Mouse (Mus musculus): ENCODE data around the gene Bpifa2. TPM values are rescaled to one million over a fixed set of nuclear protein-coding genes. Genes with fewer than 3 reads are reported as not detected.
"Not testable (repeated sequence)": the region's sequence is repeated elsewhere in the genome, so short reads cannot be mapped to it uniquely, and the experiment has no call there.

Gene Bpifa2
- polyA plus RNA-seq, 1 experiment from 2014 or later: not detected

GRCm38 (mm10) chr2:154017990-154018389, 9.9 kb downstream of the Bpifa2 start:
- Histone ChIP-seq H3K27ac (no peak overlapping the region), H3K4me3 (no peak overlapping the region), H3K4me2 (replicated peaks) (no peak overlapping the region), H3K4me1 (no peaks in the 10 kb centered on the region), H3K9me3 (no peaks in the 10 kb centered on the region), H3K36me3 (no peaks in the 10 kb centered on the region), H3K27me3 (no peaks in the 10 kb centered on the region), H3K9ac (no peak overlapping the region)
- no peak for ATAC-seq (ENCODE audit: low FRiP score, low read depth)
- WGBS: 86% methylated on average over 1 of the region's 1 CpGs

- not testable (repeated sequence) for H3K4me1 ChIP-seq; H3K4me3 ChIP-seq; H3K27me3 ChIP-seq; H3K27ac ChIP-seq; H3K4me2 ChIP-seq (replicated peaks); ATAC-seq (ENCODE audit: low FRiP score, low read depth); H3K9ac ChIP-seq; H3K9me3 ChIP-seq; H3K36me3 ChIP-seq
- 84% methylated on average over 4 of the region's 4 CpGs for WGBS
These were observed 16.6 kb downstream of the Bpifa2 start for GRCm38 (mm10) chr2:154024676-154025075.

GRCm38 (mm10) chr2:154038932-154039331, 30.9 kb downstream of the Bpifa2 start:
- Histone ChIP-seq H3K9me3 (no peaks in the 10 kb centered on the region), H3K27me3 (no peaks in the 10 kb centered on the region), H3K9ac (no peak overlapping the region), H3K4me2 (replicated peaks) (no peak overlapping the region), H3K27ac (no peak overlapping the region), H3K4me1 (no peaks in the 10 kb centered on the region), H3K36me3 (no peaks in the 10 kb centered on the region), H3K4me3 (no peak overlapping the region)
- no peak for ATAC-seq (ENCODE audit: low FRiP score, low read depth)
- WGBS: 53% methylated on average over 2 of the region's 2 CpGs

- Histone ChIP-seq H3K27me3 (no peaks in the 10 kb centered on the region), H3K36me3 (no peaks in the 10 kb centered on the region), H3K27ac (no peak overlapping the region), H3K4me2 (replicated peaks) (no peak overlapping the region), H3K4me3 (no peak overlapping the region), H3K9ac (no peak overlapping the region), H3K9me3 (no peaks in the 10 kb centered on the region), H3K4me1 (no peaks in the 10 kb centered on the region)
- 84% methylated on average over 3 of the region's 3 CpGs for WGBS
- ATAC-seq (ENCODE audit: low FRiP score, low read depth): no peak
These were observed 36.7 kb downstream of the Bpifa2 start for GRCm38 (mm10) chr2:154044743-154045142.

GRCm38 (mm10) chr2:154058690-154059089, 50.6 kb downstream of the Bpifa2 start:
- no peaks in the 10 kb centered on the region for H3K9me3 ChIP-seq
- no peaks in the 10 kb centered on the region for H3K4me1 ChIP-seq
- 61% methylated on average over 2 of the region's 2 CpGs for WGBS
- no peak overlapping the region for H3K4me2 ChIP-seq (replicated peaks)
- no peak overlapping the region for H3K27ac ChIP-seq
- no peaks in the 10 kb centered on the region for H3K27me3 ChIP-seq
- H3K4me3 ChIP-seq: no peak overlapping the region
- H3K36me3 ChIP-seq: no peaks in the 10 kb centered on the region
- ATAC-seq (ENCODE audit: low FRiP score, low read depth): no peak
- no peak overlapping the region for H3K9ac ChIP-seq

Other genes with a start within 250 kb of the Bpifa2 start
- gene Efcab8, start 228.3 kb upstream of the Bpifa2 start, polyA plus RNA-seq (2015; fragmentation: Nextera tagmentation; extraction: Ambion mirVana): 0.09 and 0.15 TPM in 2 replicates
- gene Sun5, start 137.2 kb upstream of the Bpifa2 start, polyA plus RNA-seq (2015; fragmentation: Nextera tagmentation; extraction: Ambion mirVana): not detected in 2 replicates
- gene Bpifb2, start 133.2 kb upstream of the Bpifa2 start, polyA plus RNA-seq (2015; fragmentation: Nextera tagmentation; extraction: Ambion mirVana): not detected in 2 replicates
- gene Bpifb6, start 107.9 kb upstream of the Bpifa2 start, polyA plus RNA-seq (2015; fragmentation: Nextera tagmentation; extraction: Ambion mirVana): not detected in 2 replicates
- gene Bpifb3, start 90.0 kb upstream of the Bpifa2 start, polyA plus RNA-seq (2015; fragmentation: Nextera tagmentation; extraction: Ambion mirVana): not detected in 2 replicates
- not detected in 2 replicates for gene Bpifb4, start 70.1 kb upstream of the Bpifa2 start, polyA plus RNA-seq (2015; fragmentation: Nextera tagmentation; extraction: Ambion mirVana)
- not detected in 2 replicates for gene Bpifa6, start 33.3 kb upstream of the Bpifa2 start, polyA plus RNA-seq (2015; fragmentation: Nextera tagmentation; extraction: Ambion mirVana)
- not detected in 2 replicates for gene Bpifa3, start 122.1 kb downstream of the Bpifa2 start, polyA plus RNA-seq (2015; fragmentation: Nextera tagmentation; extraction: Ambion mirVana)
- gene Bpifa1, start 134.6 kb downstream of the Bpifa2 start, polyA plus RNA-seq (2015; fragmentation: Nextera tagmentation; extraction: Ambion mirVana): not detected in 2 replicates
- gene Bpifa5, start 154.3 kb downstream of the Bpifa2 start, polyA plus RNA-seq (2015; fragmentation: Nextera tagmentation; extraction: Ambion mirVana): not detected in 2 replicates
- gene Bpifb1, start 182.6 kb downstream of the Bpifa2 start, polyA plus RNA-seq (2015; fragmentation: Nextera tagmentation; extraction: Ambion mirVana): not detected in 2 replicates
- 0.14 and 0.15 TPM in 2 replicates for gene Bpifb5, start 215.5 kb downstream of the Bpifa2 start, polyA plus RNA-seq (2015; fragmentation: Nextera tagmentation; extraction: Ambion mirVana)
- not detected in 2 replicates for gene Bpifb9a, start 249.6 kb downstream of the Bpifa2 start, polyA plus RNA-seq (2015; fragmentation: Nextera tagmentation; extraction: Ambion mirVana)